Mouse (Mus musculus) erythroblast, embryonic 14.5 days (primary cell): ENCODE results near the gene Plcl2.

Experiments used
- GATA1 ChIP-seq: IDR thresholded peaks from 2 replicates; pipeline ENCODE4 v1.6.1; 2012; ENCODE audit warnings: low read length, inconsistent platforms, mixed read lengths
- TAL1 ChIP-seq: IDR thresholded peaks from 3 replicates; pipeline ENCODE4 v1.6.1; 2012; ENCODE audit warnings: low read length, inconsistent platforms, mixed read lengths

DNA sequence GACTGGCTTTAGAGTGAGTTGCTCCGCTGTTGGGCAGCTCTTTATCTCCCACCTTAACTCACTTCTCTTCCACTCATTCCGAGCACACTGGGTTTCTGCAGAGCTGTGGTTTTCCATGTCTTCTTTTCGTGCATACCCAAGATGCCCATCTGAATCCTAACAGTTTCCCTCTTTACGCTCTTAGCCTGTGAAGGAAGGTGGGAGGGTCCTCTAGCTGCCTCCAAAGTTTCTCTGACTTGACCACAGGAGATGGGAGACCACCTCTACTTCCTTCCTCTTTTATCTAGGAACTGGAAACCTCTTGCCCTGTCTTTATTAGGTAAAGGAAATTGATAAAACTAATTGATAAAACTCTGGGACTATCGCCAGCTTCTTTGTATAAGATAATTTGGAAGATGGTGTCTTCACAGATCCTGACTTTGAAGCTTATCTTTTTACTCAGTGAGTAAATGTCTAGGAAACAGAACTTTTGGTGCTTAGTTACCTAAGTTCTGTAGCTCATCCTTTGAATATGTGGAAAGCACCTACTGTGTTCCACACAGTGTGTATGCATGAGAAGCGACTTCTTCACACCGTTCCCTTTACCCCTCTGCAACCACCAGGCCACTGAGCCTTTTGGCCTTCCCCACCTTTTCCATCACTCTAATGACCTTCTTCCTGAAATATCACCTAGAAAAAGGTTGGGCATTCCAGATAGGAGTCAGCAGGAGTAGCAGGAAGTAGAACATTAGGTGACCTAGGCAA is 111.8 kb downstream of the Plcl2 start:
- TF ChIP-seq GATA1 (no peak), TAL1 (no peak)
